Mouse (Mus musculus) spleen, adult 2 months (tissue): ENCODE data around the gene Zc3h12c. TPM values are rescaled to one million over a fixed set of nuclear protein-coding genes. Genes with fewer than 3 reads are reported as not detected.

Source experiments
- DNase-seq, 2 experiments: peaks; one replicate each; pipeline versions ENCODE4 v3.0.0 to v3.0.0-alpha.2; 2012 to 2021; ENCODE audit warnings: low spot score in 2 of 2, low read depth in 1 of 2
- H3K27ac ChIP-seq: fragments of 200-500 bp; 2 replicates; pipeline ENCODE4 v1.5.1; 2012; ENCODE audit warnings: low read length, inconsistent platforms; ENCODE audit not compliant: insufficient read depth
- H3K27me3 ChIP-seq: fragments of 200-500 bp; 2 replicates; pipeline ENCODE4 v1.6.1; 2012; ENCODE audit warnings: mild to moderate bottlenecking, moderate library complexity, low read length, inconsistent platforms; ENCODE audit not compliant: control insufficient read depth, insufficient read depth
- H3K36me3 ChIP-seq: fragments of 200-500 bp; 2 replicates; pipeline ENCODE4 v1.6.1; 2012; ENCODE audit warnings: mild to moderate bottlenecking, low read length, inconsistent platforms; ENCODE audit not compliant: control insufficient read depth, insufficient read depth
- H3K4me1 ChIP-seq: fragments of 200-500 bp; 2 replicates; pipeline ENCODE4 v1.6.1; 2011; ENCODE audit warnings: inconsistent platforms; ENCODE audit not compliant: control insufficient read depth, insufficient read depth, insufficient read length
- H3K4me3 ChIP-seq: fragments of 200-500 bp; 2 replicates; pipeline ENCODE4 v1.5.1; 2011; ENCODE audit warnings: mild to moderate bottlenecking, inconsistent platforms; ENCODE audit not compliant: insufficient read depth, insufficient read length; ENCODE audit errors: extremely low read depth
- CTCF ChIP-seq: fragments of 200-500 bp; IDR thresholded peaks from 2 replicates; pipeline ENCODE4 v1.5.1; 2011; ENCODE audit warnings: mild to moderate bottlenecking, inconsistent platforms; ENCODE audit not compliant: insufficient read depth, insufficient read length, insufficient replicate concordance; ENCODE audit errors: extremely low read depth
- POLR2A ChIP-seq: fragments of 200-500 bp; IDR thresholded peaks from 2 replicates; pipeline ENCODE4 v1.6.1; 2011; ENCODE audit warnings: low read depth, low read length, inconsistent platforms
- WGBS: fragments of 180-500 bp; shearing (Covaris S2); methylation state at CpG from one replicate; pipeline ENCODE4 v1.1.7; 2018; 5-methylcytosine and 5-hydroxymethylcytosine counted together
- polyA plus RNA-seq: library from polyadenylated mRNA; depleted of rRNA; stranded (reverse); fragments of >200 nt; gene quantifications from 2 replicates; pipeline ENCODE4 v1.2.3, GENCODE M21; 2012

Zc3h12c gene
- polyA plus RNA-seq, 1 experiment: 1.4 TPM

- Histone ChIP-seq H3K27ac (no peak overlapping the region), H3K27me3 (no peaks in the 10 kb centered on the region), H3K4me1 (no peaks in the 10 kb centered on the region), H3K36me3 (no peaks in the 10 kb centered on the region), H3K4me3 (no peak overlapping the region)
- DNase-seq: no peak
- WGBS: 48% methylated on average over 7 of the region's 7 CpGs
- TF ChIP-seq POLR2A (no peak), CTCF (no peak)
These were observed 14.1 kb downstream of the Zc3h12c start for GRCm38 (mm10) chr9:52154253-52154652.

GRCm38 (mm10) chr9:52152076-52152826 is 16.1 kb downstream of the Zc3h12c start:
- WGBS: 93% methylated on average over 6 of the region's 6 CpGs
- TF ChIP-seq POLR2A: no peak
- no peak for TF ChIP-seq CTCF

GRCm38 (mm10) chr9:52149768-52150167 is 18.6 kb downstream of the Zc3h12c start:
- DNase-seq: no peak
- Histone ChIP-seq H3K27ac (no peak overlapping the region), H3K27me3 (no peaks in the 10 kb centered on the region), H3K36me3 (no peaks in the 10 kb centered on the region), H3K4me3 (no peak overlapping the region), H3K4me1 (no peaks in the 10 kb centered on the region)
- WGBS: 95% methylated on average over 6 of the region's 6 CpGs
- TF ChIP-seq CTCF: no peak
- TF ChIP-seq POLR2A: no peak

More at GRCm38 (mm10) chr9:52152076-52152826, 16.1 kb downstream of the Zc3h12c start:
- no peak for DNase-seq
- Histone ChIP-seq H3K27ac (no peak overlapping the region), H3K36me3 (no peaks in the 10 kb centered on the region), H3K4me3 (no peak overlapping the region), H3K27me3 (no peaks in the 10 kb centered on the region), H3K4me1 (no peaks in the 10 kb centered on the region)

GRCm38 (mm10) chr9:52149286-52149685 is 19.1 kb downstream of the Zc3h12c start:
- Histone ChIP-seq H3K4me3 (no peak overlapping the region), H3K27ac (no peak overlapping the region), H3K4me1 (no peaks in the 10 kb centered on the region), H3K36me3 (no peaks in the 10 kb centered on the region), H3K27me3 (no peaks in the 10 kb centered on the region)
- TF ChIP-seq CTCF (no peak), POLR2A (no peak)
- WGBS: 86% methylated on average over 4 of the region's 4 CpGs
- DNase-seq: no peak

GRCm38 (mm10) chr9:52148831-52149230 is 19.5 kb downstream of the Zc3h12c start:
- no peaks in the 10 kb centered on the region for H3K36me3 ChIP-seq
- 93% methylated on average over 4 of the region's 4 CpGs for WGBS
- H3K27ac ChIP-seq: no peak overlapping the region
- DNase-seq: no peak
- H3K4me3 ChIP-seq: no peak overlapping the region
- H3K4me1 ChIP-seq: no peaks in the 10 kb centered on the region
- no peak for TF ChIP-seq POLR2A
- no peak for TF ChIP-seq CTCF
- no peaks in the 10 kb centered on the region for H3K27me3 ChIP-seq

- WGBS: 84% methylated on average over 3 of the region's 3 CpGs
- DNase-seq: no peak
- H3K4me1 ChIP-seq: no peaks in the 10 kb centered on the region
- no peaks in the 10 kb centered on the region for H3K36me3 ChIP-seq
- H3K27me3 ChIP-seq: no peaks in the 10 kb centered on the region
- H3K4me3 ChIP-seq: no peak overlapping the region
- TF ChIP-seq CTCF (no peak), POLR2A (no peak)
- H3K27ac ChIP-seq: no peak overlapping the region
These were observed 20.1 kb downstream of the Zc3h12c start for GRCm38 (mm10) chr9:52148311-52148710.

GRCm38 (mm10) chr9:52146241-52146640 is 22.1 kb downstream of the Zc3h12c start:
- WGBS: 95% methylated on average over 4 of the region's 4 CpGs
- H3K36me3 ChIP-seq: no peaks in the 10 kb centered on the region
- H3K4me3 ChIP-seq: no peak overlapping the region
- no peaks in the 10 kb centered on the region for H3K27me3 ChIP-seq
- H3K27ac ChIP-seq: no peak overlapping the region
- TF ChIP-seq POLR2A (no peak), CTCF (no peak)
- H3K4me1 ChIP-seq: no peaks in the 10 kb centered on the region
- no peak for DNase-seq
